Mouse (Mus musculus): ENCODE measurements around the gene Card6. TPM values are rescaled to one million over a fixed set of nuclear protein-coding genes. Genes with fewer than 3 reads are reported as not detected.

Card6 gene
- polyA plus RNA-seq, 1 experiment: 9.6 TPM

- WGBS: 94% methylated on average over 12 of the region's 12 CpGs
- Histone ChIP-seq H3K36me3 (ENCODE audit: control insufficient read depth, insufficient read depth, low read length) (peaks cover 3% of the 10 kb centered on the region; the same call in 1 of the 2 replicates), H3K4me3 (ENCODE audit: extremely low read depth, insufficient read depth, insufficient read length) (no peak overlapping the region), H3K27me3 (ENCODE audit: control insufficient read depth, insufficient read depth, low read length) (no peaks in the 10 kb centered on the region), H3K27ac (ENCODE audit: insufficient read depth, low read length) (no peak overlapping the region), H3K4me1 (ENCODE audit: control insufficient read depth, insufficient read depth, insufficient read length) (no peaks in the 10 kb centered on the region)
- DNase-seq (ENCODE audit: low read depth in 1 of 2, low spot score in 2 of 2): no peak
- TF ChIP-seq POLR2A (IDR thresholded peaks at IDR 0.05; ENCODE audit: low read depth, low read length): no peak
- TF ChIP-seq CTCF (IDR thresholded peaks at IDR 0.05; ENCODE audit: extremely low read depth, insufficient read depth, insufficient read length, insufficient replicate concordance): no peak
Observed at GRCm38 (mm10) chr15:5129111-5129805, 20.9 kb upstream of the Card6 start.

- no peak for DNase-seq (ENCODE audit: low read depth in 1 of 2, low spot score in 2 of 2)
- Histone ChIP-seq H3K27ac (ENCODE audit: insufficient read depth, low read length) (no peak overlapping the region), H3K36me3 (ENCODE audit: control insufficient read depth, insufficient read depth, low read length) (peaks cover 4% of the 10 kb centered on the region; the same call in 1 of the 2 replicates), H3K4me3 (ENCODE audit: extremely low read depth, insufficient read depth, insufficient read length) (no peak overlapping the region), H3K4me1 (ENCODE audit: control insufficient read depth, insufficient read depth, insufficient read length) (no peaks in the 10 kb centered on the region), H3K27me3 (ENCODE audit: control insufficient read depth, insufficient read depth, low read length) (no peaks in the 10 kb centered on the region)
- TF ChIP-seq CTCF (IDR thresholded peaks at IDR 0.05; ENCODE audit: extremely low read depth, insufficient read depth, insufficient read length, insufficient replicate concordance): no peak
- no peak for TF ChIP-seq POLR2A (IDR thresholded peaks at IDR 0.05; ENCODE audit: low read depth, low read length)
- WGBS: 59% methylated on average over 5 of the region's 5 CpGs
Observed at GRCm38 (mm10) chr15:5128176-5128940, 20.0 kb upstream of the Card6 start.

- DNase-seq (ENCODE audit: low read depth in 1 of 2, low spot score in 2 of 2): no peak
- Histone ChIP-seq H3K27me3 (ENCODE audit: control insufficient read depth, insufficient read depth, low read length) (no peaks in the 10 kb centered on the region), H3K4me3 (ENCODE audit: extremely low read depth, insufficient read depth, insufficient read length) (no peak overlapping the region), H3K4me1 (ENCODE audit: control insufficient read depth, insufficient read depth, insufficient read length) (no peaks in the 10 kb centered on the region), H3K36me3 (ENCODE audit: control insufficient read depth, insufficient read depth, low read length) (peaks cover 5% of the 10 kb centered on the region; the same call in 1 of the 2 replicates), H3K27ac (ENCODE audit: insufficient read depth, low read length) (no peak overlapping the region)
- TF ChIP-seq CTCF (IDR thresholded peaks at IDR 0.05; ENCODE audit: extremely low read depth, insufficient read depth, insufficient read length, insufficient replicate concordance): no peak
- 85% methylated on average over 2 of the region's 2 CpGs for WGBS
Observed at GRCm38 (mm10) chr15:5127487-5127886, 19.1 kb upstream of the Card6 start.

- DNase-seq (ENCODE audit: low read depth in 1 of 2, low spot score in 2 of 2): no peak
- WGBS: 70% methylated on average over 4 of the region's 4 CpGs
- H3K4me3 ChIP-seq (ENCODE audit: extremely low read depth, insufficient read depth, insufficient read length): no peak overlapping the region
- no peaks in the 10 kb centered on the region for H3K4me1 ChIP-seq (ENCODE audit: control insufficient read depth, insufficient read depth, insufficient read length)
- H3K27me3 ChIP-seq (ENCODE audit: control insufficient read depth, insufficient read depth, low read length): no peaks in the 10 kb centered on the region
- no peak overlapping the region for H3K27ac ChIP-seq (ENCODE audit: insufficient read depth, low read length)
- TF ChIP-seq CTCF (IDR thresholded peaks at IDR 0.05; ENCODE audit: extremely low read depth, insufficient read depth, insufficient read length, insufficient replicate concordance): no peak
- no peak for TF ChIP-seq POLR2A (IDR thresholded peaks at IDR 0.05; ENCODE audit: low read depth, low read length)
- H3K36me3 ChIP-seq (ENCODE audit: control insufficient read depth, insufficient read depth, low read length): peaks cover 5% of the 10 kb centered on the region
Observed at GRCm38 (mm10) chr15:5126456-5126855, 18.1 kb upstream of the Card6 start.

- Histone ChIP-seq H3K4me1 (ENCODE audit: control insufficient read depth, insufficient read depth, insufficient read length) (no peaks in the 10 kb centered on the region; the same call in 1 of the 2 replicates), H3K27ac (ENCODE audit: insufficient read depth, low read length) (no peak overlapping the region), H3K27me3 (ENCODE audit: control insufficient read depth, insufficient read depth, low read length) (no peaks in the 10 kb centered on the region), H3K36me3 (ENCODE audit: control insufficient read depth, insufficient read depth, low read length) (peaks cover 31% of the 10 kb centered on the region), H3K4me3 (ENCODE audit: extremely low read depth, insufficient read depth, insufficient read length) (no peak overlapping the region)
- DNase-seq (ENCODE audit: low read depth in 1 of 2, low spot score in 2 of 2): no peak
- TF ChIP-seq POLR2A (IDR thresholded peaks at IDR 0.05; ENCODE audit: low read depth, low read length) (no peak), CTCF (IDR thresholded peaks at IDR 0.05; ENCODE audit: extremely low read depth, insufficient read depth, insufficient read length, insufficient replicate concordance) (no peak)
- WGBS: 93% methylated on average over 12 of the region's 12 CpGs
Observed at GRCm38 (mm10) chr15:5121535-5122313, 13.4 kb upstream of the Card6 start.

GRCm38 (mm10) chr15:5119707-5120106 lies 11.4 kb upstream of the Card6 start:
- WGBS: 91% methylated on average over 2 of the region's 2 CpGs
- H3K27me3 ChIP-seq (ENCODE audit: control insufficient read depth, insufficient read depth, low read length): no peaks in the 10 kb centered on the region
- no peak overlapping the region for H3K27ac ChIP-seq (ENCODE audit: insufficient read depth, low read length)
- H3K4me3 ChIP-seq (ENCODE audit: extremely low read depth, insufficient read depth, insufficient read length): no peak overlapping the region
- peaks cover 31% of the 10 kb centered on the region for H3K36me3 ChIP-seq (ENCODE audit: control insufficient read depth, insufficient read depth, low read length)
- no peaks in the 10 kb centered on the region; the same call in 1 of the 2 replicates for H3K4me1 ChIP-seq (ENCODE audit: control insufficient read depth, insufficient read depth, insufficient read length)
- TF ChIP-seq POLR2A (IDR thresholded peaks at IDR 0.05; ENCODE audit: low read depth, low read length): no peak
- no peak for TF ChIP-seq CTCF (IDR thresholded peaks at IDR 0.05; ENCODE audit: extremely low read depth, insufficient read depth, insufficient read length, insufficient replicate concordance)
- DNase-seq (ENCODE audit: low read depth in 1 of 2, low spot score in 2 of 2): no peak
